Mouse (Mus musculus) forebrain, postnatal 0 days (tissue): ENCODE measurements around the gene Gpd2. TPM values are rescaled to one million over a fixed set of nuclear protein-coding genes. Genes with fewer than 3 reads are reported as not detected.

Experiments
- ATAC-seq: fragments of 200-750 bp; cut with Nextera tagmentation; 2 replicates; pipeline ENCODE4 v1.8.0; 2017; ENCODE audit warnings: mild to moderate bottlenecking, moderate library complexity
- DNase-seq: peaks from one replicate; pipeline ENCODE4 v3.0.0-alpha.2; 2015
- H3K27ac ChIP-seq: fragments of 300-500 bp; sonication (generic); 2 replicates; pipeline ENCODE4 v1.5.1; 2014; ENCODE audit warnings: low read depth, mild to moderate bottlenecking, antibody characterized with exemption, low read length, moderate library complexity, mixed read lengths
- H3K27me3 ChIP-seq: fragments of 300-500 bp; sonication (generic); 2 replicates; pipeline ENCODE4 v1.6.1; 2014; ENCODE audit warnings: mild to moderate bottlenecking, low read length, mixed read lengths; ENCODE audit not compliant: insufficient read depth
- H3K36me3 ChIP-seq: fragments of 300-500 bp; sonication (generic); 2 replicates; pipeline ENCODE4 v1.6.1; 2014; ENCODE audit warnings: mild to moderate bottlenecking, moderate library complexity; ENCODE audit not compliant: insufficient read depth
- H3K4me1 ChIP-seq: fragments of 300-500 bp; sonication (generic); 2 replicates; pipeline ENCODE4 v1.6.1; 2014; ENCODE audit warnings: antibody characterized with exemption; ENCODE audit not compliant: insufficient read depth
- H3K4me2 ChIP-seq: fragments of 300-500 bp; sonication (generic); 2 replicates; pipeline ENCODE4 v1.6.1; 2014; ENCODE audit warnings: low read depth, mild to moderate bottlenecking, moderate library complexity
- H3K4me3 ChIP-seq: fragments of 300-500 bp; sonication (generic); 2 replicates; pipeline ENCODE4 v1.5.1; 2014; ENCODE audit warnings: low read depth, low read length, mixed read lengths
- H3K9ac ChIP-seq: fragments of 300-500 bp; sonication (generic); 2 replicates; pipeline ENCODE4 v1.6.1; 2014; ENCODE audit warnings: mild to moderate bottlenecking
- H3K9me3 ChIP-seq: fragments of 300-500 bp; sonication (generic); 2 replicates; pipeline ENCODE4 v1.6.1; 2016; ENCODE audit warnings: low read length
- CTCF ChIP-seq: sonication (generic); IDR thresholded peaks from 2 replicates; pipeline ENCODE4 v1.5.1; 2016; ENCODE audit warnings: antibody characterized with exemption, control low read depth, low read depth
- WGBS: fragments of 180-500 bp; shearing (Covaris S2); extraction: QIAGEN DNeasy Blood & Tissue Kit; methylation state at CpG from one replicate; pipeline ENCODE4 v1.1.7; 2014; 5-methylcytosine and 5-hydroxymethylcytosine counted together
- polyA plus RNA-seq: library from polyadenylated mRNA; unstranded; fragments of >200 nt; fragmentation: Nextera tagmentation; extraction: Ambion mirVana; gene quantifications from 2 replicates; pipeline ENCODE4 v1.2.1, GENCODE M21; 2015
- total RNA-seq: library from RNA; depleted of rRNA; stranded (reverse); fragments of >200 nt; gene quantifications from 2 replicates; pipeline ENCODE4 v1.2.3, GENCODE M21; 2014

Gpd2 gene
- total and polyA plus RNA-seq, 2 experiments from 2014 or later, result 46.5 to 54.1 TPM

GRCm38 (mm10) chr2:57251636-57252317 is 14.3 kb downstream of the Gpd2 start:
- Histone ChIP-seq H3K4me1 (no peaks in the 10 kb centered on the region), H3K27ac (no peak overlapping the region), H3K4me2 (no peak overlapping the region), H3K36me3 (no peaks in the 10 kb centered on the region), H3K9me3 (no peaks in the 10 kb centered on the region), H3K27me3 (no peaks in the 10 kb centered on the region), H3K4me3 (no peak overlapping the region), H3K9ac (no peak overlapping the region)
- WGBS, result 94% methylated on average over 13 of the region's 13 CpGs
- no peak for ATAC-seq
- no peak for TF ChIP-seq CTCF
- no peak for DNase-seq

GRCm38 (mm10) chr2:57252542-57253301 is 15.3 kb downstream of the Gpd2 start:
- H3K4me1 ChIP-seq, result no peaks in the 10 kb centered on the region
- H3K27ac ChIP-seq, result no peak overlapping the region
- no peak for TF ChIP-seq CTCF
- H3K9ac ChIP-seq, result no peak overlapping the region
- 80% methylated on average over 10 of the region's 10 CpGs for WGBS
- no peak overlapping the region for H3K4me3 ChIP-seq
- ATAC-seq, result no peak
- no peaks in the 10 kb centered on the region for H3K36me3 ChIP-seq
- H3K4me2 ChIP-seq, result no peak overlapping the region
- H3K9me3 ChIP-seq, result no peaks in the 10 kb centered on the region
- H3K27me3 ChIP-seq, result no peaks in the 10 kb centered on the region
- no peak for DNase-seq

GRCm38 (mm10) chr2:57254267-57254666 is 16.8 kb downstream of the Gpd2 start:
- DNase-seq (no peak), ATAC-seq (no peak)
- WGBS, result 89% methylated on average over 4 of the region's 4 CpGs
- H3K9me3 ChIP-seq, result no peaks in the 10 kb centered on the region
- H3K4me2 ChIP-seq, result no peak overlapping the region
- H3K4me3 ChIP-seq, result no peak overlapping the region
- no peaks in the 10 kb centered on the region for H3K36me3 ChIP-seq
- no peak for TF ChIP-seq CTCF
- no peak overlapping the region for H3K9ac ChIP-seq
- H3K27ac ChIP-seq, result no peak overlapping the region
- H3K4me1 ChIP-seq, result no peaks in the 10 kb centered on the region
- no peaks in the 10 kb centered on the region for H3K27me3 ChIP-seq

GRCm38 (mm10) chr2:57255153-57255670 is 17.8 kb downstream of the Gpd2 start:
- Histone ChIP-seq H3K4me2 (no peak overlapping the region), H3K9me3 (no peaks in the 10 kb centered on the region), H3K36me3 (no peaks in the 10 kb centered on the region), H3K4me3 (no peak overlapping the region), H3K9ac (no peak overlapping the region), H3K27me3 (no peaks in the 10 kb centered on the region), H3K27ac (no peak overlapping the region), H3K4me1 (no peaks in the 10 kb centered on the region)
- no peak for TF ChIP-seq CTCF
- no peak for DNase-seq
- WGBS, result 73% methylated on average over 11 of the region's 11 CpGs
- ATAC-seq, result no peak

- H3K27me3 ChIP-seq, result no peaks in the 10 kb centered on the region
- H3K9me3 ChIP-seq, result no peaks in the 10 kb centered on the region
- no peak overlapping the region for H3K27ac ChIP-seq
- TF ChIP-seq CTCF, result no peak
- no peaks in the 10 kb centered on the region for H3K4me1 ChIP-seq
- 51% methylated on average over 3 of the region's 3 CpGs for WGBS
- no peak for ATAC-seq
- H3K36me3 ChIP-seq, result no peaks in the 10 kb centered on the region
- H3K4me2 ChIP-seq, result no peak overlapping the region
- H3K9ac ChIP-seq, result no peak overlapping the region
- no peak overlapping the region for H3K4me3 ChIP-seq
- DNase-seq, result no peak
Observed at GRCm38 (mm10) chr2:57255836-57256235, 18.4 kb downstream of the Gpd2 start.

GRCm38 (mm10) chr2:57256459-57256858 is 19.0 kb downstream of the Gpd2 start:
- Histone ChIP-seq H3K27ac (no peak overlapping the region), H3K9ac (no peak overlapping the region), H3K9me3 (no peaks in the 10 kb centered on the region), H3K4me3 (no peak overlapping the region), H3K36me3 (no peaks in the 10 kb centered on the region), H3K4me1 (no peaks in the 10 kb centered on the region), H3K27me3 (no peaks in the 10 kb centered on the region), H3K4me2 (no peak overlapping the region)
- TF ChIP-seq CTCF, result no peak
- no peak for ATAC-seq
- DNase-seq, result no peak
- 36% methylated on average over 6 of the region's 6 CpGs for WGBS
